9 mouse cellular contexts compared by ENCODE assay signal in genomic region chr10:108443931-108444876, GRCm38 (mm10).
DNase-seq lines count a peak whose midpoint lies in the region; ATAC-seq and TF ChIP-seq lines count a peak whose summit lies in the region.
"Had no signal": no experiment of that assay in that cellular context is flagged by ENCODE, and none has a peak within 500 bp of the region (broad histone marks: within the 10 kb centered on the region; RNA-seq: fewer than 3 reads in every experiment).

No protein-coding gene starts in this region.

- 54% methylated on average over 19 of the region's 19 CpGs for WGBS in forebrain, embryonic 13.5 days
- WGBS in forebrain, embryonic 12.5 days, result 60% methylated on average over 19 of the region's 19 CpGs
- 55% methylated on average over 19 of the region's 19 CpGs for WGBS in midbrain, embryonic 13.5 days
- WGBS in midbrain, embryonic 10.5 days, result 78% methylated on average over 19 of the region's 19 CpGs
- WGBS in stomach, postnatal 0 days, result 53% methylated on average over 19 of the region's 19 CpGs

- H3K4me2 ChIP-seq in forebrain, embryonic 13.5 days, result peak overlapping the region; percentile 22
- no peak overlapping the region for H3K4me2 ChIP-seq in forebrain, embryonic 12.5 days
- H3K4me2 ChIP-seq in midbrain, embryonic 13.5 days (replicated peaks), result peak overlapping the region; percentile 19; the same call in 1 of the 2 replicates
- no peak overlapping the region for H3K4me2 ChIP-seq in stomach, postnatal 0 days (replicated peaks; ENCODE audit: low read depth)

- no peak for DNase-seq in midbrain, embryonic 10.5 days (ENCODE audit: low spot score)
- peak; percentile 52 to 61 for DNase-seq in kidney, adult 8-10 months
- peak; percentile 48 for DNase-seq in stomach, postnatal 0 days (ENCODE audit: low spot score)
- no peak for DNase-seq in adrenal gland, postnatal 36 days
- DNase-seq: liver, embryonic 13.5 days had no signal

- H3K9ac ChIP-seq in forebrain, embryonic 13.5 days, result no peak overlapping the region
- H3K9ac ChIP-seq in forebrain, embryonic 12.5 days, result no peak overlapping the region
- no peak overlapping the region for H3K9ac ChIP-seq in midbrain, embryonic 13.5 days (replicated peaks)
- no peak overlapping the region for H3K9ac ChIP-seq in stomach, postnatal 0 days (ENCODE audit: low read length)
- H3K9ac ChIP-seq: liver, embryonic 13.5 days had no signal

- peak; percentile 61; the same call in 1 of the 2 replicates for ATAC-seq in forebrain, embryonic 13.5 days
- ATAC-seq in forebrain, embryonic 12.5 days (ENCODE audit: low FRiP score), result no peak
- peak; percentile 16; the same call in 1 of the 2 replicates for ATAC-seq in midbrain, embryonic 13.5 days
- peak; percentile 67 for ATAC-seq in stomach, postnatal 0 days (ENCODE audit: low FRiP score, low TSS enrichment)
- no peak for ATAC-seq in inflammation-experienced regulatory T-cells, adult 6 months

- no peaks in the 10 kb centered on the region for H3K36me3 ChIP-seq in forebrain, embryonic 13.5 days (ENCODE audit: poor library complexity, severe bottlenecking)
- H3K36me3 ChIP-seq in forebrain, embryonic 12.5 days (replicated peaks), result no peaks in the 10 kb centered on the region
- H3K36me3 ChIP-seq in midbrain, embryonic 13.5 days, result no peaks in the 10 kb centered on the region
- no peaks in the 10 kb centered on the region for H3K36me3 ChIP-seq in midbrain, embryonic 10.5 days
- no peaks in the 10 kb centered on the region for H3K36me3 ChIP-seq in stomach, postnatal 0 days (ENCODE audit: control insufficient read depth, insufficient read depth, low read length)
- H3K36me3 ChIP-seq: liver, embryonic 13.5 days had no signal

- no peak for TF ChIP-seq CTCF in stomach, postnatal 0 days (IDR thresholded peaks at IDR 0.05; ENCODE audit: low read depth)

- no peak overlapping the region for H3K4me3 ChIP-seq in forebrain, embryonic 13.5 days
- H3K4me3 ChIP-seq in forebrain, embryonic 12.5 days (replicated peaks), result no peak overlapping the region
- no peak overlapping the region for H3K4me3 ChIP-seq in midbrain, embryonic 13.5 days (replicated peaks)
- no peak overlapping the region for H3K4me3 ChIP-seq in midbrain, embryonic 10.5 days
- H3K4me3 ChIP-seq in stomach, postnatal 0 days (ENCODE audit: low read depth, low read length), result no peak overlapping the region
- H3K4me3 ChIP-seq: liver, embryonic 13.5 days had no signal

- H3K27ac ChIP-seq in forebrain, embryonic 13.5 days, result no peak overlapping the region
- H3K27ac ChIP-seq in forebrain, embryonic 12.5 days, result no peak overlapping the region
- no peak overlapping the region for H3K27ac ChIP-seq in midbrain, embryonic 13.5 days
- H3K27ac ChIP-seq in midbrain, embryonic 10.5 days (replicated peaks), result no peak overlapping the region
- peak overlapping the region; percentile 4; the same call in 1 of the 2 replicates for H3K27ac ChIP-seq in stomach, postnatal 0 days (replicated peaks)
- H3K27ac ChIP-seq: liver, embryonic 13.5 days had no signal

- H3K9me3 ChIP-seq in forebrain, embryonic 13.5 days (replicated peaks), result no peaks in the 10 kb centered on the region
- no peaks in the 10 kb centered on the region for H3K9me3 ChIP-seq in forebrain, embryonic 12.5 days
- H3K9me3 ChIP-seq in midbrain, embryonic 13.5 days, result no peaks in the 10 kb centered on the region
- no peaks in the 10 kb centered on the region for H3K9me3 ChIP-seq in midbrain, embryonic 10.5 days (replicated peaks)
- no peaks in the 10 kb centered on the region for H3K9me3 ChIP-seq in stomach, postnatal 0 days (ENCODE audit: control insufficient read depth, low read length)
- H3K9me3 ChIP-seq: liver, embryonic 13.5 days had no signal

- no peaks in the 10 kb centered on the region for H3K27me3 ChIP-seq in forebrain, embryonic 13.5 days
- H3K27me3 ChIP-seq in forebrain, embryonic 12.5 days, result 0 out of 2 replicates have a peak, but pooled peaks cover 6% of the 10 kb centered on the region
- H3K27me3 ChIP-seq in midbrain, embryonic 13.5 days, result peaks cover 12% of the 10 kb centered on the region
- no peaks in the 10 kb centered on the region for H3K27me3 ChIP-seq in midbrain, embryonic 10.5 days (ENCODE audit: low read depth, poor library complexity, severe bottlenecking)
- no peaks in the 10 kb centered on the region for H3K27me3 ChIP-seq in stomach, postnatal 0 days (ENCODE audit: control insufficient read depth, insufficient read depth, low read length)
- H3K27me3 ChIP-seq: liver, embryonic 13.5 days had no signal

- H3K4me1 ChIP-seq in forebrain, embryonic 13.5 days, result peaks cover 15% of the 10 kb centered on the region
- H3K4me1 ChIP-seq in forebrain, embryonic 12.5 days, result peaks cover 11% of the 10 kb centered on the region
- H3K4me1 ChIP-seq in midbrain, embryonic 13.5 days (replicated peaks), result peaks cover 13% of the 10 kb centered on the region; the same call in 1 of the 2 replicates
- peaks cover 17% of the 10 kb centered on the region for H3K4me1 ChIP-seq in midbrain, embryonic 10.5 days
- H3K4me1 ChIP-seq in stomach, postnatal 0 days (replicated peaks; ENCODE audit: control insufficient read depth, insufficient read depth), result peaks cover 6% of the 10 kb centered on the region; the same call in 1 of the 2 replicates

- no peak for TF ChIP-seq EP300 in stomach, postnatal 0 days (optimal IDR thresholded peaks at IDR 0.05)

Comparison
In these comparisons a context has a peak if more than half of its experiments do, and no peak if none do; other contexts are left out.
1. ATAC-seq: peak in forebrain, embryonic 13.5 days (single experiment), midbrain, embryonic 13.5 days (single experiment) and stomach, postnatal 0 days (single experiment); none in forebrain, embryonic 12.5 days (single experiment) and inflammation-experienced regulatory T-cells, adult 6 months (single experiment).
2. H3K4me2 ChIP-seq: peak in forebrain, embryonic 13.5 days (single experiment) and midbrain, embryonic 13.5 days (single experiment); none in forebrain, embryonic 12.5 days (single experiment) and stomach, postnatal 0 days (single experiment).
3. DNase-seq: peak in kidney, adult 8-10 months (2 of 2) and stomach, postnatal 0 days (single experiment); none in midbrain, embryonic 10.5 days (single experiment) and adrenal gland, postnatal 36 days (0 of 2).